Mouse (Mus musculus): Measurements from ENCODE around the gene Mecom.

DNA sequence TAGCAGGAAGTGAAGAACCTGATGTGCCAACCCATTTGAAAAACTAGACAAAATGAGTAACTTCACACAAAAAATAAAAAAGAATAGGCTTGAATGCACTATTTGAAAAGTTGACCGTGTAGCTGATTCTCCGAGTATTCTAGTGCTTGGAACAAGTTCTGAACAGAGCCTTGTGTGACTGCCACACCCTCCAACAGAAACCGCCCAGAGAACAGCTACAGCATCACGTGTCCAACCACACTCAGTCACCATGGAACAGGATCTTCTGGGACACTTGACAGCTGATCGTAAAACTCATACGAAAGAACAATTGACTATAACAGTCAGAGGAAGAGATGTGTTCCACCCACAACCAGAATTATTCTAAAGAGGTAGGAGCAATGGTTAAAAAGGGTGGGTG lies 215.5 kb downstream of the Mecom start:
- TF ChIP-seq CTCF (IDR thresholded peaks at IDR 0.05; ENCODE audit: extremely low read depth, insufficient read depth, low read length) (no peak), POLR2A (IDR thresholded peaks at IDR 0.05; ENCODE audit: extremely low read depth, insufficient read depth, low read length) (no peak)

All from cortical plate, adult 2 months (tissue).